Mouse (Mus musculus) embryonic fibroblast, embryonic 13.5 days (primary cell): ENCODE data around the gene E330034G19Rik.

Experiments
- CTCF ChIP-seq: IDR thresholded peaks from 2 replicates; pipeline ENCODE4 v1.5.1; 2011; ENCODE audit warnings: mild to moderate bottlenecking, control low read depth, low read length, moderate library complexity, borderline replicate concordance; ENCODE audit not compliant: insufficient read depth
- POLR2A ChIP-seq: IDR thresholded peaks from 2 replicates; pipeline ENCODE4 v1.6.1; 2011; ENCODE audit warnings: low read depth, mild to moderate bottlenecking, control low read depth, low read length, moderate library complexity

GRCm38 (mm10) chr14:24273575-24273974 is 19.4 kb upstream of the E330034G19Rik start:
- TF ChIP-seq CTCF (no peak), POLR2A (no peak)
